Mouse (Mus musculus): ENCODE measurements around the gene Kdm4a. TPM values are rescaled to one million over a fixed set of nuclear protein-coding genes. Genes with fewer than 3 reads are reported as not detected.
A peak's percentile ranks its signal among the peaks of the same experiment; 100 is the strongest.

Gene Kdm4a
- total and polyA plus RNA-seq, 3 experiments = 29.6 to 40.1 (median 37.5) TPM

DNA sequence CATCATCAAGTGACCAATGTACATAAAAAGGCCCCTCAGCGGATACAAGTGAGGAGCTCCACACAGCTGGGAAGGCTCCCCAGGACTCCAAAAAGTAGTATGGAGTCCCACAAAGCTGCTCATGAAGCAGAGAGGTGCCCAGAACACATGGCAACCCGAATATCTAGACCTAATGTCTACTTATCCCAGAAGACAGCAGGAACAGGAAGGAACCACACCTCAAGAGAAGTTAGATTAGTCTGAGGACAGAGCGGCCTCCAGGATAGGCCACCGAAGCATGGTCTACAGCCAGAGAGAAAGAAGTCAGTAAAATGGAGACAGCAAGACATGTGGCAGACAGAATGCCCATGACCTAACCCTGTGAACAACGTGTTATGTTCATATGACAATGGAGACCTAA, 25.0 kb downstream of the Kdm4a start:
- DNase-seq = no peak

DNA sequence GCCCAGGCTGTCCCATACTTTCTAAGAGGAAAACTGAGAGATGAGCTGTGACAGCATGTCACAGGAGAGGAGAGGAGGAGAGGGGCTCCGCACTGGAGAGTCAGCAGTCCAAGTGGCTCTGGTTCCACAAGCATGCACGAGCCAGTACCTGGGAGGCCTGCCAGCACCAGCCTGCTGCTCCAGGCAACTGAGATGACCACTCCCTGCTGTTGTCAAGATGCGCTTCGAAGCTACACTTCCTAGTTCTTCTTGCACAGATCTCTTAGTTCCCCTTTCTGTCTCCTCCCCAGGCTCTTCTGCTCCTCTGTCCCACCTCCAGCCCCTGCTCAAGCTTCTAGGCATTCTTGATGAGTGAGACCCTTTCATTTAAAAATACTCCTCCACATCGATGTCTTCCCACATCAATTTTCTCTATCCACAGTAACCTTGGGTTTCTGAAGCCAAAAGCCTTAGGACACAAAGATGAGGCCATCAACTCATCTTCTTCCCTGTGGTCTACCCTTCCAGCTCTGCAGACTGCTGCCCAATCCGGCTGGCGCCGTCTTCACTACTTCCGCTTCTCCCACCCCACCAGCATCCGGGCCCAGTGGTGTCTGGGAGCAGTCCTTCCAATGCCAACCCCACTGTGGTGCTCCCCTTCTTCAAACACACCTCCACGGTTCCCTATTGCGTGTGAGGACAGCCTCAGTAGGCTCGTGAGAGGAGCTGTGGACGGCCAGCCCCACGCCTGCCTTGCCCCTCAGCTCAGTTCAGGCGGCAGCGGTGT, 27.6 kb downstream of the Kdm4a start:
- no peak for DNase-seq

DNA sequence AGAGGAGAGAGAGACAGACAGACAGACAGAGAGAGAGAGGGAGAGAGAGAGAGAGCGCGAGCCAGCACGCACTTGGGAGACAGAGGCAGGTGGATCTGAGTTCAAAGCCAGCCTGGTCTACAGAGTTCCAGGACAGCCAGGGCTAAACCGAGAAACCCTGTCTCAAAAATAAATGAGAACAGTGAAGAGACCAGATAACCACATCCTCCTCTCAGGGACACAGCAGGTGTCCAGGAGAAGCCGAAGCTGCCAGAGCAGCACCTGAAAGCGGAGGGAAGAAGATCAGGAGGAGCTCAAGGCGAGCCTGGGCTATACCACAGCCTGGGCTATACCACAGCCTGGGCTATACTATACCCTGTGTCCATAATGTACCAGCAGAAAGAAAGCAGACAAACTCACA, 29.0 kb downstream of the Kdm4a start:
- no peak for DNase-seq

DNA sequence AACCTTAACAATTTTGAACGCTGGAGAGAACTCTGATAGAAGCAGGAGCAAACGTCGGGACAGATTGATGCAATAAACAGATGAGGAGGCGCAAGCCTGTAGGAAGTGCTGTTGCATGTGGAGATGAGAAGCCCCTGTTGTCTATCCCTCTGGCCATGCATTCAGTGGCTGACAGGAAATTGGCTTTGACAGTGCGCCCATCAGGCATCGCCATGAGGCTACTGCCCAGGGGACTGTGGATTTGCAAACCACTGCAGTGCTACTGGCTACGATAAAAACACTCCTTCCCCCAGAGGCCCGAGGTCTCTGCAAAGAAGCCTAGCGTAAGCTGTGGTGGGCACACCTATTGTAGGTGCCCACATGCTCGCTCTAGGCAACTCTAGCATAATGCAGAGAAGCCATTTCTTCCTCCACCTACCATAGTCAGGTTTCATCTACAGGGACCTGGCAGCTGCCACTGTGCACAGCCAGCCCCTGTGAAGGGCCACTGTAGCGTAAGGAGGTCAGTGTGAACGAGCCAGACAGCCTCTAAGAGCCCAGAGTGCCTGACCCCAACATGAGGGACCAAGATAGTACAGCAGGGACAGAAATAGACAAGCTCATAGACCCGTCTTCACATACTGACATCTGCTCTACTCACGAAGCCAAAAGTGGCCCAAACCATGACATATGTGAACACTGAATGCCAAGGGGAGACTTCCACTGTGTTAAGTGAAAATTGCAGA, 29.7 kb downstream of the Kdm4a start:
- DNase-seq = no peak

DNA sequence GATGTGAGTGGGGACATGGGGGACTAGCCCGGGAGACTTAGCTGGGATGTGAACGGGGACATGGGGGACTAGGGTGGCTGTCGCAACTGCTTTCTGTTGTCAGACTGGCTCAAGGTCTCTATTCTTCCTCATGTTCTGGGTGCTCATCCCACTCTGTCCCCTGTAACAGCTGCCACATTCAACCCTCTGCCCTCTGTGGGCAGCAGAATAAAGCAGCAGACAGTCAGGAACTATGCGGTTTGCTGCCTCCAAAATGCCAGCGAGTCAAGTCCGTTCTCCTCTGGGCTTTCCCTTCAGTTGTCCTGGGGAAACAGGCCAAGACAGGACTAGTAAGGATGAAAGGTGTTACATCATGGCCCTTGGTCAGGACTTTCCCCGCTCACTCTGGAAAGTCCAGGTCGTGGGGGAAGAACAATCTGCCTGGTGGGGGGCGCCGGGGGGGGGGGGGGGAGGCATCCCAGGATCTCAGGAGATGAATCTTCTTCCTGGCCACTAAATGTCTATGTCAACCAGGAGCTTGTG, 30.7 kb downstream of the Kdm4a start:
- no peak for DNase-seq

DNA sequence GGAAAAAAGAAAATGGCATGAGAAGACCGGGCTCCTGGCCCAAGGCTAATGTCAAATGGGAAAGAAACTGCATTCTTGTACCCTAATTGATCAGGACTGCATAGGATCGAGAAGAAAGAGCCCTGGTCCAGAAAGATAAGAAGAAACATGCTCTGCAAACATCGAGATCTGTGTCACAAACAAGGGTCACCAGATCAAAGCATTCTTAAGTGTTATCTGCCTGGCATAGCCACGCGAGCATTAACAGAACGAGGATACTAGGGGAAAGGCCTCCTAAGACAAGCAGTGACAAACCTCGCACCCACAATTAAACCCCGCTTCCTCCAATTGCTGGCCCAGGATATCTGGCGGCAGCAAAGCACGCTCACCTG, 31.5 kb downstream of the Kdm4a start:
- DNase-seq = no peak

DNA sequence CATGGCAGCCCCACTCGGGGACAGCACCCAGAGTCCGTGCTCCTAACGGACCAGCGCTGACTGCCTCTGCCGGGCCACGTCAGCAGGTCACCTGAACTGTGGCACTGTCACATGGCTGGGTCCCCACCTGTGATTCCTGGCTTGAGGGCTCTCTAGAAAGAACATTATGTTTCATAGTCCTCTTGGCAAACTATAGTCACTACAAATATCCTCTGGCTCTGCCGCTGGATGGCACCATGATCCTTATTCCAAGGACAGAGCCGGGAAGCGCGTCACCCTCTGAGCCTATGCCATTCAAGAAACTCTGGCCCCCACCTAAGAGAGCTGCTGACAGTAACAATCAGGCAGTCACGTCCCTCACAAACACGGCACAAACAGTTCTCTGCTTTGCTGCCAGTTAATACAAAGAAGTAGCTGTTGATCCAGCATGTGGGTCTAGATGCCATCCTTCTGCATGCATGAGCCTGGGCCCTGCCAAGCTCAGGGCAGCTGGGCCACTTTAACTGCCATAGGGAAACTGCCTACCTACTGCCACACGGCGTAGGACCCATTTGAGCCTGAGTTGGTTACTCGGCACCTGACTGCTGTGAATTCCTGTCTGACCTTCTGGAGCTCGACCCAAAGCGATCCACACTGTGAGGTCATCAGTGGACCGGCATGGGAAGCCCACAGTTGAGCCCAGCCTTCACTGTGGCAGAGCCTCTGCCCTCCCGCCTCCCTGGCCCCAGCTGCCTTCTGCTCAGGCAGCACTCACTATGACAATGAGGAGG, 32.1 kb downstream of the Kdm4a start:
- no peak for DNase-seq

DNA sequence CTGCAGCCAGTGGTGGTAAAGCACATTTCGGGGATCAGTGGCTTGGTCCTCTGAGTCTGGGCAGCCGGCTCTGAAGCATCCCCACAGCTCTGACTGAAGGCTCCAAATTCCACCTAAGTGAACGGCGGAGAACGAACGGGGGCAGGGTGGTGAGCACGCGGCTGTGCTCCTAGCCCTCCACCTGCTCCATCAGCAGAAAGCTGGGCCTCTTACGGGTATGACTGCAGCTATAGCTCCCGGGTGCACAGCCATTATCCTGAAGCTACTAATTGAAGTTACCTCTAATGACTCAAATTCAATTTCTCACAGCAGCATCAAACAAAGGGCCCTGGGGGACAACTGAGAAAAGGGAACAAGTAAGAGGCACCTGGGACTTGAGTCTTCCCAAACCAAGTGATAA, 32.8 kb downstream of the Kdm4a start:
- no peak for DNase-seq

DNA sequence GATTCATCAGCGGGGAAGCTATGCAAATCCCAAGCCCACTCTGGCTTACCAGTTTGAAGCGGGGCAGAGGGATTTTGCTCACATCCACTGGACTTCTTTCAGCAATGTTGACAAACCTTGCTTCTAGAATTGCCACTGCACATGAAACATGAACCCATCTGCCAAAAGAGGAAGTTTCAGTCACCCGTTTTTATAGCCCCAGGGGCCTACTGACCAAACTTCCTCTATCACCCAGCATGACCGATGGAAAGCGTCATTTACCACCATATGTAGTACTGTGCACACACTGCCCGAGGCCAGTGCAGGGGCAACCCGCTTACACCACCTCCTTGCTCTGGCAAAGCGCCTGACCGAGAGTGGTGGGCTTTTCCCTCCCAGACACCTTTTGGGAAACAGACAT, 35.5 kb downstream of the Kdm4a start:
- DNase-seq = no peak

DNA sequence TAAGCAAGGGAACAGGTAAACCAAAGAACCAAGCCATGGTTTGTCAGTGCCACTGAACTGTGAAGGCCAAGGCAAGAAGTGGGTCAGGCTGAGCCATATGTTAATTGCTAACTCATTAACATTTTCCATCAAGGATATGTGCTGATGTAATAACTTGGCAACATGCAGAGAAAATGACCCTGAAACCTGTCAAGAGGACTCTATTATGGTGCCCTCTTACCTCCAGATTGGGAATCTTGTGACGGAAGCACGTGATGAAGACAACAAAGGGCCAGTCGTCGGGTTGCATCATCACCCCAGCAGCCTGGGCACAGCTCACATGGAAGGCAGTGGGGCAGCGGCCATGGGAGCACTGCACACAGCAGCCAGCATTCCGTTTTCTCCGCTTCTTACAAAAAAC, 36.2 kb downstream of the Kdm4a start:
- DNase-seq = peak; percentile 63

DNA sequence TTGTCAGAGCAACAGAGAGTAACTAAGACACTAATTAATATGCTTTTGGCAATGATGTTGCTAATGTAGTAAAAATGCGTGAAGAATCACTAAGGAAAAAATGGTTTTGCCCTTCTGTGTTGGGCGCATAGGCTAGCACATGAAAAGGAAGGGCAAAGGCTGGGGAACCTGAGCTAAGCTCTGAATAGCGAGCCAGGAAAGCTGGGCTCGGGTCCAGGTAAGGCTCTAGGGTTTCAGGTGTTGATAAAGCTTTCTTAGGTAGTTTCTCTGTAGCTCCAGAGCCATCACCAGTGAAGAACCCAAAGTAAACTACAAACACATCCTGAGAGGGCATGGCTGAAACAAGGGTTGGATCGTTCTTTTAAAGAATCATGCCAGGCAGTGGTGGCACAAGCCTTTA, 38.3 kb downstream of the Kdm4a start:
- no peak for DNase-seq

DNA sequence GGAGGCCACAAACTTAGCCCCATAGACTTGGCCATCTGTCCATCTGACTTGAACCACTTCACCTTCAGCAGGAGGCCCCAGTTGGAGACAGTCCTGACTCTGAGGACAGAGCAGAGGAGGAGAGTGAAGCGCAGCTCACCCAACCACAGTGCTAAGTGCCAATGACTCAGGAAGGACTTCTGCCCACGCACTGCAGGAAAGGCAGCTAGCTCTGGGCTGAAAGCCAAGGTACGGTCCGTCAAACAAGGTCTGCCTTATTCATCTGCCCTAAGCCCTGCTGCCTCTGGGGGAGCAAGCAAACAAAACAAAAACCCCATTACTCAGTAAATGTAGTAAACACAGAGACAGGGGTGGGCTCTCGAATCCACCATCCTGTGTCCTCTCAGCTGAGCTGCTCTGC, 41.0 kb downstream of the Kdm4a start:
- peak; percentile 91 for DNase-seq

DNA sequence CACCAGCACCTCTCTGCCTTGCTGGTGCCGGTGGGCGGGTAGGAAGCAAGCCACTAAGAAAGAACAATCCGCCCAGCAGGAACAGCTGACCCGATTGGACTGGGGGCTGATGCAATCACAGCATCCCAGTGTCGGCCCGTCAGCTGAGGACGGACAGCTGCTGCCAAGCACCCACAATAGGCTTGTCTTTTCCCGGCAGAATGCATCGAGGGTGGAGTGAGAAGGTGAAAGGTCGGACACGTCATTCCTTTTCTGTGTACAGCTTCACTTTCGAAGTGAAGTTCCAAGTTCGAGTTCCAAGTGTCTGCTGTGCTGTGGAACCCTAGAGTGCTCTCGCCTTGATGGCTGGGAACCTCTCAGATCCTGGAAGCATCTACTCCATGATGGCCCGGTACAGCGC, 42.0 kb downstream of the Kdm4a start:
- DNase-seq = no peak

DNA sequence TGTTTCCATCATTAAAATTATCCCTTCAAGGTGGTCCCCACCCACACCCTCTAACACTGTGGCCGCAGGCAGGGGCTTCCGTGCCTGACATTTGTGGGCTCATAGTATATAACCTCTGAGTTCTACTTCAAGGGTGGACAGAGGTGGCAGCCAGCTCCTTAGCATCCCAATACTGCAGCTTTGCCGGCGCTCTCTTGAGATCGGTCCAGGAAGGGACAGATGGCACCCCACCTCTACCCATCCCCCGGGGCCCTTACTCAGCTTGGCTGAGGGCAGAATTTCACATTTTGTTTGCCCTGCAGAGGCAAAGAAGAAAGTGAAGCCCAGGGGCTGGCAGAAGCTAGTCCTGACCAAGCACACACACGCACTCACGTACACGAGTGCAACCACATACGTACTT, 42.5 kb downstream of the Kdm4a start:
- DNase-seq = no peak

DNA sequence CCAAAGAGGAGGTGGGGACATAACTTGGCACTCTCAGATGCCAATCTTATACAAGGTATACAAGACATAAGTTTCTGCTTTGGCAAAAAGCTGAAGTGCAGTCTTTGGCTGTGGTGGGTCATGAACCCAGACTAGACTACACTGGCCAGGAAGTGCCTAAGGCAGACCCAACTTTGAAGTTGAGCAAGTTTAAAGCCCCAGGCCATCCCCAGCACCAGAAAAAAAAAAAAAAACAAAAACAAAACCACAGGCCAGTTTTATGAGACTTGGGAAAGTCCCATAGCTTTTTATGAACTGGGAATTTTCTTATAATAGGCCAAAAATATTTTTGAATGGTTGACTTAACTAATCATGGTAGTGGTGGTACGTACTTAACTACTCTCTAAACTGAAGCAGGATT, 44.4 kb downstream of the Kdm4a start:
- DNase-seq = no peak

DNA sequence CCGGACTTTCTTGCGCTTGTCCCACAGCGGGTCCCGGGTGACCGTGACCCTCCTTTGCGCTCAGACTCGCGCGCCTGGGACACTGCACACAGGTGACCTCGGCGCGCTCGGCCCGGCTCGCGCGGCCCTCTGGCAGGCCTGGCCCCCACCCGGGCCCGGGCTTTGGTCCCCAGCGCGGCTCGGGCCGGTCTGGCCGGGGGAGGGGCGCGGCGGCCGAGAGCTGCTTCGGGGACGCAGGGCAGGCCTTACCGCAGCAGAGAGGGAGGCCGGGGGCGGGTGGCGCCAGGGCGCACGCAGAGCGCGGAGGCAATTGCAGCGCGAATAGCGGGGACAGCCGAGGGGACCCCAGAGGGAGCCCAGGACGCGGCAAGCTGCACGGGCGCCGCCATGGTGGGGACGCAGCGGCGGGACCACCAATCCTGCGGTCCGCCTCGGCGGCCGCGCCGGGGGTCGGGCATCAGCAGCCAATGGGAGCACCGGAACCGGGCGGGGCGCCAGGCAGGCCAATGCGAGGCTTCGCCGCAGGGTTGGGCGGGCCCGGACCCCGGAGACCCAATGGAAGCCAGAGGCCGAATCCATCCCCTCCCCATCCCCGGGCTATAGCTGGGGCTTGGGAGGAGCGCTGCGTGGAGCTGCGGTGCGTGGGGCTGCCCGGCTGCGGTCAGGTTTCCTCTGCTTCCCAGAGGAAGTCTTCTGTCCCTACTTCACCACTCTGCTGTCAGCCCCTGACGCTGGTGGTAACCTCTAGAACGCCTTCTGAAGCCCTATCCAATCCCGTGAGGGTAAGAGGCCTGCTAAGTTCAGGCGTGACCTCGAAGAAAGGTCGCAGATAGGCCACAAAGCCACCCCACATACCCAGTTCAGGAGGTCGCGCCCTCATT, 45.1 kb downstream of the Kdm4a start, which contains the start of gene St3gal3:
TSS of gene St3gal3 (minus strand) at position 430 of the 881 bp plus-strand sequence.
- peak; percentile 99 for DNase-seq

DNA sequence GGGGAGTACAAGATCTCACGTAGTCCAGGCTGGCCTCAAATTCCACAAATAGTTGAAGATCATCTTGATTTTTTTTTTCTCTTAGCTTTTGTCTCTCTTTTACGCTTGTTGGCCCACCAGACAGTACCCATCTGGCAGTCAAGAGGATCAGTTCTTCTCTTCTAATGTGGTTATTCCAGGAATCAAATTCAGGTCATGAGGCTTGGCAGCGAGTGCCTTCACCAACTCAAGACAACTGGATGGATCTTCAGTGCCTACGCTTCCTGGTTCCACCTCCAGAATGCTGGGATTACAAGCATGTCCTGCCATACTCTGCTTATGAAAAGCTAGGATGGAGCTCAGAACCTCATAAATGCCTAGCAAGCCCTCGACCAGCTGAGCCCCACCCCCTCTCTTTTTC, 48.5 kb downstream of the Kdm4a start:
- no peak for DNase-seq

DNA sequence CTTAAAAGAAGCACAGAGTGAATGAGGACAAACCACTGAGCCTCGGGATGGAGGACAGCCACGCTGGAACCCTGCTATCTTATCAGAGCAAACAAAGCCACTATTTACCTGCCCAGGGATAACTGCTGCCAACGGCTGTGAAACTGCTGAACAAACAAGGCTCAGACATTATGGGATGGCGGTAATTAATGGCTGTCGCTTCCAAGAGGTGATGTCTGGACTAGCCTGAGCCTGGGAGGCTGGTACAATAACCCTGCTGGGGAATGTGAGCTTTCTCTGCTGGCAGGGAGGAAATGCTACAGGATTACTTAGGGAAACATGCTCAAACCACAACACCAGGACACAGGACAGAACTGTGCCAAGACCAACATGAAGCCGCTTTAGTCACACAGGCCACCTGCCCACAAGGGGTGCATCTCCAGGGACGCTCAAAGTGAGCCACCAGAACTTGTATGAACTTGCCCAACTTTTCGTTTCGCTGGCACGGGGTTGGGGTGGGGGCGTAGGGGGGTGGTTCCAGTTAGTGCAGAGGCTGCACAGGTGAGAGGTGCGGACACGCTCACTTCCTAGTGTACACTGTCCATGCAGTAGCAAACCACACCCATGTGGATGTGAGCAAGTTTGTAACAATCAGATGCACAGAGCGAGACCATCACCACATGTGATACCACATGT, 56.7 kb downstream of the Kdm4a start:
- no peak for DNase-seq

DNA sequence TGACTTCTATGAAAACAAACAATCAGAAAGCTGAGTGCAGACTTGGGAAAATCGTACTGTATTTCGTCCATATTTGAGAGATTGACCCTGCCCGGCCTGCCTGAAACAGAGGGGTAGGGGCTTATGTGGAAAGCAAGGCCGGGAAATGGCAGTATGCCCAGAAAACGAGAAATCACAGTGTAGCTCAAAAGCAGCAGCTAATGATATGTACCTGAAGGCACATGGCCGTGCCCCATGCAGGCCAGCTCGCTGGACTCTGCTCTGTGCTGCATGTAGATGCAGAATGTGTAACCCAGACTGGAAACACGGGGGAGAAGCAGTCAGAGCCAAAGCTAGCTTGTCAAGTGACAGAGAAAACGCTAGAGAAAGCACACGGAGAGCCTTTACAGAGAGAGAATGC, 57.8 kb downstream of the Kdm4a start:
- no peak for DNase-seq

DNA sequence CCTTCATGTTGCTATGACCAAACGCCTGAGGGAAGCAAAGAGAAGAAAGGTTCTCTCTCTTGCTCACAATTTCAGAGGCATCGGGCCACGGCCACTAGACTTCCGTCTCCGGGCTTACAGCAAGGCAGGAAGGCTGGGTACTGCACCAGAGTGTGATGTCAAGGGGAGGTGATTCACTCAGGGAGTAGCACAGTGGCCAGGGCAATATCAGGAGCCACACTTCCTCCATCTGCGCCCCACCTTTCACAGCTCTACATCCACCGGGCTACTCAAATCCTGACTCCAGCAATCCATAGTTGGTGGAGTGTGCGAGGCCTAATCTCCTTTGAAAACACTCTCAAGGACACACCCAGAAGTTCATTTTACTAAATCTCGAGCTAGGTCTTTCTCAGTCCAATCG, 62.3 kb downstream of the Kdm4a start:
- no peak for DNase-seq

DNA sequence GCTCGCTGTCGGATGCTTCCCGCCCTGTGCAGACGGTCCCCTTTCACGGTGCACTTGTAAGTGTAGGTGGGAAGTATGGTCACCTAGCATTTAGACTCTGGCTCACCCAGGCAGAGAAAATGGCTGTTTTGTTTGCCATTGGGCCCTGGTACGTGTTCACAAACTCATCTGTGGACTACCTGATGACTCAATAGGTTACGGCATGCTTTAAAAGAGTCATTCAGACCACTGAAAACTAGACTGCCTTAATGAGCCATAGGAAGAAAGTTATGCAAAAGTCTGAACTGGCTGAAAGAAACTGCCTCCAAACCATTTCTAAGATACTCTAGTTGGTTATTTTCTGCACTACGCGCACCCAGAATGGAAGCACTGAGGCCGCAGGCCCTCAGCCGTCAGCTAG, 63.7 kb downstream of the Kdm4a start:
- DNase-seq = no peak
